Mouse (Mus musculus): ENCODE results near the gene Adcy4. TPM values are rescaled to one million over a fixed set of nuclear protein-coding genes. Genes with fewer than 3 reads are reported as not detected.

Adcy4 gene
- polyA plus RNA-seq, 1 experiment from 2014 or later: 14.5 TPM

- peak overlapping the region; percentile 77 for H3K27ac ChIP-seq
- under 1% methylated on average over 31 of the region's 31 CpGs for WGBS
- H3K4me3 ChIP-seq: peak overlapping the region; percentile 56
- peaks cover 10% of the 10 kb centered on the region; the same call in 1 of the 2 replicates for H3K36me3 ChIP-seq
- peaks cover 45% of the 10 kb centered on the region for H3K4me1 ChIP-seq
- H3K27me3 ChIP-seq (ENCODE audit: insufficient read depth, poor library complexity, severe bottlenecking): peaks cover 82% of the 10 kb centered on the region
- no peak for DNase-seq (ENCODE audit: low spot score)
- H3K9me3 ChIP-seq: no peaks in the 10 kb centered on the region
Observed at GRCm38 (mm10) chr14:55783171-55783957, 531 bp downstream of the Adcy4 start.

- peaks cover 10% of the 10 kb centered on the region; the same call in 1 of the 2 replicates for H3K36me3 ChIP-seq
- peaks cover 73% of the 10 kb centered on the region for H3K27me3 ChIP-seq (ENCODE audit: insufficient read depth, poor library complexity, severe bottlenecking)
- H3K9me3 ChIP-seq: no peaks in the 10 kb centered on the region
- H3K27ac ChIP-seq: peak overlapping the region; percentile 69; the same call in 1 of the 2 replicates
- DNase-seq (ENCODE audit: low spot score): no peak
- 39% methylated on average over 9 of the region's 9 CpGs for WGBS
- peak overlapping the region; percentile 56 for H3K4me3 ChIP-seq
- peaks cover 43% of the 10 kb centered on the region for H3K4me1 ChIP-seq
Observed at GRCm38 (mm10) chr14:55782361-55782960, 1.4 kb downstream of the Adcy4 start.

GRCm38 (mm10) chr14:55781310-55781709, 2.6 kb downstream of the Adcy4 start:
- peaks cover 5% of the 10 kb centered on the region; the same call in 1 of the 2 replicates for H3K36me3 ChIP-seq
- H3K27ac ChIP-seq: no peak overlapping the region
- DNase-seq (ENCODE audit: low spot score): peak; percentile 87
- no peaks in the 10 kb centered on the region for H3K9me3 ChIP-seq
- peak overlapping the region; percentile 56; the same call in 1 of the 2 replicates for H3K4me3 ChIP-seq
- peaks cover 54% of the 10 kb centered on the region for H3K4me1 ChIP-seq
- 15% methylated on average over 14 of the region's 14 CpGs for WGBS
- H3K27me3 ChIP-seq (ENCODE audit: insufficient read depth, poor library complexity, severe bottlenecking): peaks cover 61% of the 10 kb centered on the region

GRCm38 (mm10) chr14:55780736-55781135, 3.2 kb downstream of the Adcy4 start:
- Histone ChIP-seq H3K27ac (no peak overlapping the region), H3K4me1 (peaks cover 54% of the 10 kb centered on the region), H3K9me3 (no peaks in the 10 kb centered on the region), H3K36me3 (peaks cover 5% of the 10 kb centered on the region; the same call in 1 of the 2 replicates), H3K4me3 (no peak overlapping the region), H3K27me3 (ENCODE audit: insufficient read depth, poor library complexity, severe bottlenecking) (peaks cover 55% of the 10 kb centered on the region)
- 82% methylated on average over 11 of the region's 11 CpGs for WGBS
- DNase-seq (ENCODE audit: low spot score): no peak

- Histone ChIP-seq H3K36me3 (peaks cover 5% of the 10 kb centered on the region; the same call in 1 of the 2 replicates), H3K4me1 (peaks cover 47% of the 10 kb centered on the region), H3K27ac (no peak overlapping the region), H3K9me3 (no peaks in the 10 kb centered on the region), H3K4me3 (no peak overlapping the region), H3K27me3 (ENCODE audit: insufficient read depth, poor library complexity, severe bottlenecking) (peaks cover 47% of the 10 kb centered on the region)
- 56% methylated on average over 16 of the region's 16 CpGs for WGBS
- no peak for DNase-seq (ENCODE audit: low spot score)
Observed at GRCm38 (mm10) chr14:55779656-55780055, 4.2 kb downstream of the Adcy4 start.

GRCm38 (mm10) chr14:55778686-55779085, 5.2 kb downstream of the Adcy4 start:
- H3K27me3 ChIP-seq (ENCODE audit: insufficient read depth, poor library complexity, severe bottlenecking): peaks cover 46% of the 10 kb centered on the region
- WGBS: 81% methylated on average over 15 of the region's 15 CpGs
- no peak overlapping the region for H3K27ac ChIP-seq
- peaks cover 5% of the 10 kb centered on the region; the same call in 1 of the 2 replicates for H3K36me3 ChIP-seq
- no peak overlapping the region for H3K4me3 ChIP-seq
- H3K9me3 ChIP-seq: no peaks in the 10 kb centered on the region
- H3K4me1 ChIP-seq: peaks cover 41% of the 10 kb centered on the region
- DNase-seq (ENCODE audit: low spot score): no peak

- no peak overlapping the region for H3K4me3 ChIP-seq
- 79% methylated on average over 11 of the region's 11 CpGs for WGBS
- peaks cover 45% of the 10 kb centered on the region for H3K27me3 ChIP-seq (ENCODE audit: insufficient read depth, poor library complexity, severe bottlenecking)
- H3K27ac ChIP-seq: peak overlapping the region; percentile 49
- no peak for DNase-seq (ENCODE audit: low spot score)
- H3K9me3 ChIP-seq: no peaks in the 10 kb centered on the region
- H3K36me3 ChIP-seq: peaks cover 8% of the 10 kb centered on the region; the same call in 1 of the 2 replicates
- H3K4me1 ChIP-seq: peaks cover 36% of the 10 kb centered on the region
Observed at GRCm38 (mm10) chr14:55777806-55778205, 6.1 kb downstream of the Adcy4 start.

- peaks cover 36% of the 10 kb centered on the region for H3K4me1 ChIP-seq
- H3K27ac ChIP-seq: peak overlapping the region; percentile 49
- 24% methylated on average over 3 of the region's 3 CpGs for WGBS
- H3K9me3 ChIP-seq: no peaks in the 10 kb centered on the region
- DNase-seq (ENCODE audit: low spot score): no peak
- H3K36me3 ChIP-seq: peaks cover 8% of the 10 kb centered on the region; the same call in 1 of the 2 replicates
- H3K27me3 ChIP-seq (ENCODE audit: insufficient read depth, poor library complexity, severe bottlenecking): peaks cover 41% of the 10 kb centered on the region
- no peak overlapping the region for H3K4me3 ChIP-seq
Observed at GRCm38 (mm10) chr14:55777176-55777575, 6.7 kb downstream of the Adcy4 start.

GRCm38 (mm10) chr14:55776711-55777110, 7.2 kb downstream of the Adcy4 start:
- peaks cover 33% of the 10 kb centered on the region for H3K4me1 ChIP-seq
- H3K4me3 ChIP-seq: no peak overlapping the region
- no peak for DNase-seq (ENCODE audit: low spot score)
- H3K9me3 ChIP-seq: no peaks in the 10 kb centered on the region
- H3K36me3 ChIP-seq: peaks cover 12% of the 10 kb centered on the region; the same call in 1 of the 2 replicates
- H3K27me3 ChIP-seq (ENCODE audit: insufficient read depth, poor library complexity, severe bottlenecking): peaks cover 40% of the 10 kb centered on the region
- peak overlapping the region; percentile 19; the same call in 1 of the 2 replicates for H3K27ac ChIP-seq
- 59% methylated on average over 7 of the region's 7 CpGs for WGBS

- DNase-seq (ENCODE audit: low spot score): no peak
- no peaks in the 10 kb centered on the region for H3K9me3 ChIP-seq
- no peak overlapping the region for H3K4me3 ChIP-seq
- peaks cover 15% of the 10 kb centered on the region; the same call in 1 of the 2 replicates for H3K36me3 ChIP-seq
- H3K27me3 ChIP-seq (ENCODE audit: insufficient read depth, poor library complexity, severe bottlenecking): peaks cover 75% of the 10 kb centered on the region
- H3K4me1 ChIP-seq: peaks cover 33% of the 10 kb centered on the region
- WGBS: 62% methylated on average over 16 of the region's 16 CpGs
- no peak overlapping the region for H3K27ac ChIP-seq
Observed at GRCm38 (mm10) chr14:55769087-55769703, 14.7 kb downstream of the Adcy4 start.

- no peak overlapping the region for H3K4me3 ChIP-seq
- H3K27ac ChIP-seq: no peak overlapping the region
- 79% methylated on average over 6 of the region's 6 CpGs for WGBS
- H3K27me3 ChIP-seq (ENCODE audit: insufficient read depth, poor library complexity, severe bottlenecking): peaks cover 72% of the 10 kb centered on the region
- DNase-seq (ENCODE audit: low spot score): no peak
- H3K9me3 ChIP-seq: no peaks in the 10 kb centered on the region
- H3K4me1 ChIP-seq: peaks cover 34% of the 10 kb centered on the region
- H3K36me3 ChIP-seq: peaks cover 15% of the 10 kb centered on the region; the same call in 1 of the 2 replicates
Observed at GRCm38 (mm10) chr14:55768555-55768954, 15.3 kb downstream of the Adcy4 start.

GRCm38 (mm10) chr14:55767519-55768414, 16.1 kb downstream of the Adcy4 start:
- Histone ChIP-seq H3K27ac (peak overlapping the region; percentile 77), H3K36me3 (peaks cover 13% of the 10 kb centered on the region; the same call in 1 of the 2 replicates), H3K9me3 (no peaks in the 10 kb centered on the region), H3K4me1 (peaks cover 42% of the 10 kb centered on the region), H3K4me3 (peak overlapping the region; percentile 60), H3K27me3 (ENCODE audit: insufficient read depth, poor library complexity, severe bottlenecking) (peaks cover 74% of the 10 kb centered on the region)
- DNase-seq (ENCODE audit: low spot score): no peak
- 13% methylated on average over 52 of the region's 52 CpGs for WGBS
